Mouse (Mus musculus): ENCODE data around the gene Cfap45.

DNA sequence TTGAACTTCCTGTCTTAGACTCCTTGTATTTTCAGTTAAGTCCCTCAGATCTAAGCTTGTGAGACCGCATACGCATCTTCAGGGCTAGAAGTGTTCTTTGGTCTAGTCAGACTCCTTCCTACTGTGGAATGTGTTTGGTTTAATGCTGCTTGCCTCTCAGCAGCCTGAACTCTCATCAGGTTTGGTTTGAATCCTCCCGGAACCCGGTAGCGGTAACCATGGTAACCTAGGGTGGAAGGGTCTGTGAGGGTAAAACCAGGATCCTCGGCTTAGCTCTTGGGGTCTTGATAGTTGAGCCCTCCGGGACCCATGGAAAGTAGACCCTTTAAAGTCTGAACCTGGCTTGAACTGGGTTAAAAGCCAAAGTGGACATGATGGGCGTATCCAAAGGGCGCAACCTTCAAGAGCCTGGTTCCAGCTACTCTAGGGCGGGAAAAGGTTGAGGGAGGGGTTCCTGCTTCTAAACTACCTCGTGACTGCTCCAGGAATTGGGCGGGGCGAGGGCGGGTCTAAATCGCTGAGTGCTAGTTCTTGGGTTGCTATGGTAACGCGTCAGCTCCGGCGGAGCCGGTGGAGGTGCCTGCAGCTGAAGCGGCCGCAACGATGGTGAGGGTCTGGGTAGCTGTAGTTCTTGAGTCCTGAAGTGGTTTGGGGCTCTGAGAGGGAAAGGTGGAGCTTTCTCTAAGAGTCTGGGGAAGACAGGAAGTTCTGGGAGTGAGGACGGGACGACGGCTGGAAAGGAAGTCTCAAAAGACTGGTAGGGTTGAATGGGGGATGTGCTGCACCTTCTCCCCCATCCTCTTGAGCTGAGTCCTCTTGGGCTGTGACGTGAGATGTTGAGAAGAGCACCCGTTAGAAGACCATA, at the start of gene Cfap45:
- TF ChIP-seq CTCF (IDR thresholded peaks at IDR 0.05; ENCODE audit: borderline replicate concordance, insufficient read depth, low read length) = no peak
- TF ChIP-seq POLR2A (IDR thresholded peaks at IDR 0.05; ENCODE audit: low read depth, low read length) = no peak

All from embryonic fibroblast, embryonic 13.5 days (primary cell).